Mouse (Mus musculus) gonadal fat pad, adult 2 months (tissue): Measurements from ENCODE around the gene 1700113H08Rik. TPM values are rescaled to one million over a fixed set of nuclear protein-coding genes. Genes with fewer than 3 reads are reported as not detected.

Experiments used
- DNase-seq: peaks from one replicate; pipeline ENCODE4 v3.0.0-alpha.2; 2012; ENCODE audit warnings: low read depth
- polyA plus RNA-seq: library from polyadenylated mRNA; depleted of rRNA; stranded (reverse); fragments of >200 nt; gene quantifications from 2 replicates; pipeline ENCODE4 v1.2.3, GENCODE M21; 2012; rRNA removed

Gene 1700113H08Rik
- 0.11 and 0.61 TPM in 2 replicates for polyA plus RNA-seq

GRCm38 (mm10) chr10:87057500-87058250, at the start of gene 1700113H08Rik:
Gene 1700113H08Rik, plus strand, starts transcription at chr10:87058045.
- DNase-seq: no peak

GRCm38 (mm10) chr10:87008215-87008499, 49.7 kb upstream of the 1700113H08Rik start:
- DNase-seq: no peak

DNA sequence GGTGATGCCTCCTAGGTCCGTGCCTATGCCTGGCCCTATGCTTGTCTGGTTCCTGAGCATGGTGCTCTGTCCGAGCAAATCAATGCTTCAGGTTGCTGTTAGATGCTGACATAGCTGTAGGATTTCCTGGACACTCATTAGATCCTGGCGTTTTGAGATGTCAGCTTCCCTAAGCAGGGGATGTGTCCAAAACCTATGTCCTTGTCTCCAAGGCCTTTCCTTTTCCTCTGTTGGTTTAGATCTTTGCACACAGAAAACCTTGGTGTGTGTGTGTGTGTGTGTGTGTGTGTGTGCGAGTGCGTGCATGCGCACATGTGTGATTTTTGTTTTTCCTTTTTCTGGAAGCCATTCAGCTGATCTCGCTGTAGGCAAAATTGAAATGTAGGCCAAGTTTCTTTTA, 45.8 kb upstream of the 1700113H08Rik start:
- DNase-seq: no peak

GRCm38 (mm10) chr10:87014391-87014965, 43.4 kb upstream of the 1700113H08Rik start:
- DNase-seq: no peak

- no peak for DNase-seq
Observed at GRCm38 (mm10) chr10:87015403-87015802, 42.4 kb upstream of the 1700113H08Rik start.

DNA sequence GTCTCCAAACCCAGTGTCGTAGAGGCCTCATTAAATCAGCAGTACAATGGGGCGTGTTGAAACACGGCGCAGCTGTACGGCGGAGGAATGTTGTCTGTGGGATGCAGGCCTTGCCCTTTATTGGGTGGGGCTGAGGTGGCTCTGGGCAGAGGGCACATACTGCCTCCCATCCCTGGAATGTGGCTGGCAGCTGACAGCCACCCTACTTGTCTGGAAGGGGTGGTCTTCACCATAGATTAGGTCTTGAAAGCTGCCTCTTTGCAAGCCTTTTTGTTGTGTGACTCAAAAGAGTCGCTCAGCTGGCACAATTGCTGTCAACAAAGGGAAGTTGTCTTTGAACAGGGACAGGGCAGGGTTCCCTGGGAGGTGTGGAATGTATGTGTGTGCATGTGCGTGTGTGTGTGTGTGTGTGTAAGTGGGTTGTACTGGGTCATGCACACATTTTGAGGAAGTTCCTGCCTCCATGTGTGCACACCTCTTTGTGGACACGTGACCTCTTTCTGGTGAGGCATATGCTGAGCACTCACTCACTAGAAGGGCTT, 41.6 kb upstream of the 1700113H08Rik start:
- DNase-seq: no peak

DNA sequence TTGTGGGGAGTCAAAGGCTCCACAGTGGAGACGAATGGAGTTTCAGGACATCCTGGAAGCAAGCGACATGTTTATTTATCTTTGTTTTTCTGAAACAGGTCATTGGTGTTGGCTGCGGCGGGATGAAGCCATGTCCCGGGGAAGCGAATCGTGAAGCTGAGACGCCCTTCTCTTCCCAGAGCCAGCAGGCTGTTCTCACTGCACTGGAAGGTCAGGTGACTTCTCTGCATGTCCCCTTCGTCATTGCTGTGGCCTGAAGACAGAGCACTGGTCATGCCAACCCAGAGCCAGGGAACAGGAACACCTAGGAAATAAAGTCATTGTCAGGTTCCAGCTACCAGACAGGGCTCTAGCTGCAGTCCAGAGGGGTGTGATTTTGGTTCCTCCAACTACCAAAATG, 39.0 kb upstream of the 1700113H08Rik start:
- DNase-seq: no peak

GRCm38 (mm10) chr10:87020711-87021110, 37.1 kb upstream of the 1700113H08Rik start:
- no peak for DNase-seq

DNA sequence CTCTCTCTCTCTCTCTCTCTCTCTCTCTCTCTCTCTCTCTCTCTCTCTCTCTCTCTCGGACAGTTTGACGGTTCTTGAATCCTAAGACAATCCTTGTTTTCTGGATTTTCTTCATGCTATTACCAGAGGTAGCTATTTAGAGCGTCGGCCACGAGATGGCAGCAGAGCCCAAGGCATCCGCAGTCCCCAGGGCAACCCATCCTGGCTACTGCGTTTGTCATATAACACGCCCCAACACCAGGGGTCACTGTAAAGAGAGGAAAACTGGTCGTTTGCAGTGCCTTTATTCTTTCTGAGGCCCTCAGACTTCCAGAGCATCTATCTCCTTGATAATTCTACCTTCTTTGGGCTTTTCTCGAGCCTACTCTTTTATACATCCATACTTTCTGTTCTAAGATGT, 33.0 kb upstream of the 1700113H08Rik start:
- DNase-seq: no peak

GRCm38 (mm10) chr10:87032768-87033167, 25.1 kb upstream of the 1700113H08Rik start:
- DNase-seq: no peak

DNA sequence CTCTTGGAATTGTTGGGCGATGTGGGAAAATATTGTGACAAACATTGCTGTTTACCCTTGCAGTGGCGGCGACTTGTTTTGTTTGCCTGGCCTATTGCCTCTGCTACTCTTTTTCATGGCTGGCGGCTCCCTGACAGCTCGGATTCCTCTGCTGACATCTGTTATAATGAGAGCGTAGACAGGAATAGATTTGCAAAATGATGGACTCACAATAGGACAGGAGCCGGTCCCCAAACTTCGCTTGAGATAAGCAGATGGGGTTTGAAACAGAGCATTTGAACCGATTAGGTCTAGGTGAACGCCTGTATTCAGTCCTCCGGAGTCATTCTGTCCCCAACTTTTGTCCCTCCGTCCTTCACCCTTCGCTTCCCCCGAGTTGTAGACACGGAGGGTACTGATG, 22.0 kb upstream of the 1700113H08Rik start:
- DNase-seq: no peak

DNA sequence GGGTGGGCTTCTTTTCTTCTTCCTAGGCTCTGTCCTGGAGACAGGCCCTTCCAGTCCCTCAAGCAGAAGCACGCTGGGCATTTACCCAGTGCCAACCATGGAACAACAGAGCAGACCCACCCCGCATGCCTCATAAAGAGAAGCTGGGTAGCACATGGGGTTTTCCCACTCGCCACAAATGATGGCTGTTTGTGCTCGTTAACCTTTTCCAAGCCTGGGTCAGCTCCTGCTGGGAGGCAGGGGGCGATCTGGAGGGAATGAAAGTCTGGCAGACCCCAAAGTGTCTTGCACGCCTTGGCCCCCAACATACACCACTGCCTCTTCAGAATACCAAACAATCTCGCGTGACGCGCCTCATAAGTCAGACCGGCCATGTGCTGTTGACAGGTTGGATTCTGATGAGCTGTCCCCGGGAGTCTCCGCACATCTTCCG, 21.6 kb upstream of the 1700113H08Rik start:
- DNase-seq: no peak

DNA sequence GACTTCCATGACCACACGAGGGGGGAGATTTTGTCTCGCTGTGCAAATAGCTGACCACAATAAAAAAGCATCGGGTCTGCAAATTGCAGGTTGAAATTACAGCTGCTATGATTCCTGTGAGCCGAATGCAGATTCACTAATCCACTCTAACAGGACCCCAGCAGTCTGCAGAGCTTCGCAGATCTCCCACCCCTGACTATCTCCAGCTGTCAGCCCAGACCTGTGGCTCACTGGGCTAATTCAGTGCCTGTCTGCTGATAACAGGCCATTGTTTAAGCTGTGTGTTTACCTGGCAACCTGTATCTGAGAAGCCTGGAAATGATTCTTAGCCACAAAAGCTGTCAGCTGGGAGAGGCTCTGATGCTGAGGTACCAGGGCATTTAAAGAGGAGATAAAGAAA, 20.8 kb upstream of the 1700113H08Rik start:
- DNase-seq: no peak

DNA sequence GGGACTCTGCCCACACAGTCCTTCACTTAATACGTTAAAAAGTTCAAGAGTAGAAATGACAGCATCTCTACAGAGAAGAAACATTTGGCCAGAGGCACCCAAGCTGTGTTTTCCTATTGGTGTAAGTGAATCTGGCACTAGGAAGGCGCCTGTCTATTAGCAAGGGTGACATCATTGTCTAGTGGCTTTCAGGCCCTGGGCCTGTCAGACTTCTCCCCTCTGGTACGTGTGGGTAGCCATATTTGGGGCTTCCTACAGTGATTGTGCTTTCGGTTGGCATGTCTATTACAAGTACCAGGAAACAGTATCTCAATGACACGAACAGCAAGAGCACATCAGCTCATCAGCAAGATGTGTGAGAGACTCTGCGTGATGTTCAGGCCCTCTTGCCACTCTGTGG, 18.5 kb upstream of the 1700113H08Rik start:
- no peak for DNase-seq

- DNase-seq: no peak
Observed at GRCm38 (mm10) chr10:87039800-87040199, 18.0 kb upstream of the 1700113H08Rik start.

GRCm38 (mm10) chr10:87041265-87041664, 16.6 kb upstream of the 1700113H08Rik start:
- DNase-seq: no peak

DNA sequence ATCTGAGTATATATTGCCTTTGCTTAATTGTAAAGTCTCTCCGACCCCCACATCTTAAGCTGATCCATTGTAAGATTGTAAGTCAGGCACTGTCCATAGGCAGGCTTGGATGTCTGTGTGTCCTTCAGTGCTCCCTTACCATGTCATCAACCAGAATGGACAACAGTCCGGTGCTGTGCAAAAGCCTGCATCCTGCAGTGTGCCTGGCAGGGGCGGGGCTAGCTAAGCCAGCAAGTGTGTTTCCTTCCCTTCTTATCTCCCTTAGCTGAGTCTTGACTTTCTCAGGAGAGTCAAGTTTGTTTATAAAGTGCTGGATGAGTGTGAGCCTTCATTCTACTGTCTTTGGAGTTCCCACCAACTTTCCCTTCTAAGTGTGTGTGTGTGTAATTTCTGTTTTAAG, 12.6 kb upstream of the 1700113H08Rik start:
- DNase-seq: no peak

GRCm38 (mm10) chr10:87046469-87046868, 11.4 kb upstream of the 1700113H08Rik start:
- no peak for DNase-seq

DNA sequence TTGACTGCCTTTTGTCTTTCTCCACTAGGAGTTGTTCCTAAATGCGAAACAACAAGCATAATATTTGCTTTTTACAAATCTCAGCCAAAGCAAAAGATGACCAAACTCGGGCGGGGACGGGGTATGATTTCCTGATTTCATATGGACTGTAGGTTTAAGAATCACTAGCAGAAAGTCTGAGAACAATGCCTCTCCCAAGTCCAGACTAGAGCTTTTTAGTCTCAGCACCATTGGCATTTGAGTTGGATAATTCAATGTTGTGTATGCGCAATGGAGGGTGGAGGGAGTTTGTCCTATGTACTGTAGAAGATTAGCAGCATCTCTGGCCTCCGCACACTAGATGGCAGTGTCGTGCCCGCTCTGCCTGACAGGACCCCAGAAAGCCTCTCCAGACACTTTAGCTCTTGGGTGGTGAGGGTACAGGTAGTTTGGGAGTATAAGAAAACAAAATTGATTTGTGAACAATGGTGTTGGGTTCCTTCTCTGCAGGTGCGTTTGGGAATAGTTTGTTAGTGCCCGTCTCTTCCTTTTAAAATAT, 10.8 kb upstream of the 1700113H08Rik start:
- no peak for DNase-seq

DNA sequence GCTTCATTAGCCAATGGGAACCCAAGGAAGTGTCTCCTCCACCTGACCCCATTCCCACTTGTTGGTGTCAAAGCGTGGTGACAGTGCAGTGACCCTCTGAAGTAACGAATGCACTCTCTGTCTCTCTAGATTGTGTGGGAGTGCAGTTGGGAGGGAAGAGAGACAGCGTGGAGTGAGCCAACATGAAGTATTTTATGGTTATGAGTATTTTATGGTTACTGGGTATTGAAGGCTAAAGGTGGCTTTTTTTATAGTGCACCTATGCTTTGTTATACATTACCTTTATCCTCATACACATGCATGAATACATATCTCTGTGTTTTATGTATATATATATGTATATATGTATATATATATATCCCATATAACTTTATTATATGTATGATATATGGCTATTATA, 8.7 kb upstream of the 1700113H08Rik start:
- DNase-seq: no peak

DNA sequence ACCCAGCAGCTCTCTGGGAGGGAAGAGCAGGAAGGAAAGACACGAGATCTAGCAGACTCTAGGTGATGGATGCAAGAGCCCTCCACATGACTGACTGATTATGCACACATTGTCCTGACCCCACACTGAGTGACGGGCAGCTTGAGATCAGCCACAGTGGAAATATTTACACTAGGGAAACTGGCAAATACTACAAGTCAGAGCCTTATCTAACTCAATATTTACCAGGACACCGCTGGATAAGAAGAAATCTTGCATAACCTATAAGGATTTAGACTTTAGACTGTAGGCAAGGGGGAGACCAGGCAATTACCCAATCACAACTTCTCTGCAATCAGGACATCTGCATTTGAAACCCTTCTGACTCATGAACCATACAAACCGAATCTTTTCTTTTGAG, 6.1 kb upstream of the 1700113H08Rik start:
- no peak for DNase-seq

DNA sequence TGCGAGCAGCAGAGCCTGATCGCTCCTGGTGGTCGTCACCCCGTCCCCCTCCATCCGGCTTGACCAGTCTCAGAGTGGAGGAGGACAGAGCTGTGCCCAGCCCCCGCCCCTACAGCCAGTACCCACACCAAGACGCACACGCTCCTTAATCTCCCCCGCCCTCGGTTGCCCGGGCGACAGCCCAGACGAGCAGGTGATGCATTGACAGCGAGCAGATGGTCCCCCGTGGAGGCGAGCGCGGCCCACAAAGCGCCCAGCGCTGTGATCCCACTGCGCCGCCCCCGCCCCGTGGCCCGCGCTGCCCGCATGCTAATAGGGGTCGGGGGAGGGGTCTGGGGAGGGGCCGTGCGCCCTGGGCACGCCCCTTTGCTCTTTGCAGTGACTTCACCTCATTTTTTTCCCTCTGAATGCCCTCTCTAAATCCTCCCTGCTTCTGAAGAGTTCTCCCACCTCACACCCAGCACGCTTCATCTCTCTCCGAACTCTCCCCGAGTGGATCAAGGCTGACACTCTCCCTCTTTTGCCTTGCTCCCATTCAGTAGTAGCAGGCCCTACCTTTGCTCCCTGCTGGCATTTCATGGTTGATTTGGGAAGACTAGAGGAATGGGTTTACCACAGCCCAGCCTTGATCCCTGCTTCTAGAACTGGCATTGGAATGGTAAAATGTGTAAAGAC, 543 bp downstream of the 1700113H08Rik start:
- no peak for DNase-seq

GRCm38 (mm10) chr10:87058926-87059325, 1.1 kb downstream of the 1700113H08Rik start:
- no peak for DNase-seq
